Mouse (Mus musculus): Measurements from ENCODE around the gene Ceacam1.
A peak's percentile ranks its signal among the peaks of the same experiment; 100 is the strongest.
"Not testable (repeated sequence)": the region's sequence is repeated elsewhere in the genome, so short reads cannot be mapped to it uniquely, and the experiment has no call there.

Ceacam1 gene

GRCm38 (mm10) chr7:25477091-25477751 is at the start of gene Ceacam1:
Gene Ceacam1, minus strand, starts transcription at chr7:25477603.
- not testable (repeated sequence) for DNase-seq (ENCODE audit: inconsistent ontology term)

- DNase-seq (ENCODE audit: inconsistent ontology term): not testable (repeated sequence)
Observed at GRCm38 (mm10) chr7:25516070-25516777, 38.8 kb upstream of the Ceacam1 start.

- DNase-seq (ENCODE audit: inconsistent ontology term): not testable (repeated sequence)
Observed at GRCm38 (mm10) chr7:25515667-25516066, 38.3 kb upstream of the Ceacam1 start.

- no peak for DNase-seq (ENCODE audit: inconsistent ontology term)
Observed at GRCm38 (mm10) chr7:25509925-25510324, 32.5 kb upstream of the Ceacam1 start.

- DNase-seq (ENCODE audit: inconsistent ontology term): no peak
Observed at GRCm38 (mm10) chr7:25494649-25495048, 17.2 kb upstream of the Ceacam1 start.

GRCm38 (mm10) chr7:25490698-25491097 is 13.3 kb upstream of the Ceacam1 start:
- DNase-seq (ENCODE audit: inconsistent ontology term): not testable (repeated sequence)

GRCm38 (mm10) chr7:25489382-25489781 is 12.0 kb upstream of the Ceacam1 start:
- not testable (repeated sequence) for DNase-seq (ENCODE audit: inconsistent ontology term)

- no peak for DNase-seq (ENCODE audit: inconsistent ontology term)
Observed at GRCm38 (mm10) chr7:25486186-25486585, 8.8 kb upstream of the Ceacam1 start.

- DNase-seq (ENCODE audit: inconsistent ontology term): no peak
Observed at GRCm38 (mm10) chr7:25485061-25485460, 7.7 kb upstream of the Ceacam1 start.

GRCm38 (mm10) chr7:25483133-25483735 is 5.8 kb upstream of the Ceacam1 start:
- no peak for DNase-seq (ENCODE audit: inconsistent ontology term)

- not testable (repeated sequence) for DNase-seq (ENCODE audit: inconsistent ontology term)
Observed at GRCm38 (mm10) chr7:25480791-25481190, 3.4 kb upstream of the Ceacam1 start.

- DNase-seq (ENCODE audit: inconsistent ontology term): no peak
Observed at GRCm38 (mm10) chr7:25479440-25479839, 2.0 kb upstream of the Ceacam1 start.

- DNase-seq (ENCODE audit: inconsistent ontology term): not testable (repeated sequence)
Observed at GRCm38 (mm10) chr7:25477752-25478093, 320 bp upstream of the Ceacam1 start.

- not testable (repeated sequence) for DNase-seq (ENCODE audit: inconsistent ontology term)
Observed at GRCm38 (mm10) chr7:25471821-25472220, 5.6 kb downstream of the Ceacam1 start.

GRCm38 (mm10) chr7:25465586-25465985 is 11.8 kb downstream of the Ceacam1 start:
- not testable (repeated sequence) for DNase-seq (ENCODE audit: inconsistent ontology term)

- no peak for DNase-seq (ENCODE audit: inconsistent ontology term)
Observed at GRCm38 (mm10) chr7:25465010-25465409, 12.4 kb downstream of the Ceacam1 start.

- DNase-seq (ENCODE audit: inconsistent ontology term): not testable (repeated sequence)
Observed at GRCm38 (mm10) chr7:25462033-25462337, 15.4 kb downstream of the Ceacam1 start.

- peak; percentile 30 for DNase-seq (ENCODE audit: inconsistent ontology term)
Observed at GRCm38 (mm10) chr7:25461336-25462032, 15.9 kb downstream of the Ceacam1 start.

GRCm38 (mm10) chr7:25452103-25452502 is 25.3 kb downstream of the Ceacam1 start:
- DNase-seq (ENCODE audit: inconsistent ontology term): peak; percentile 5

- DNase-seq (ENCODE audit: inconsistent ontology term): no peak
Observed at GRCm38 (mm10) chr7:25449913-25450890, 27.2 kb downstream of the Ceacam1 start.

GRCm38 (mm10) chr7:25440816-25441153 is 36.6 kb downstream of the Ceacam1 start:
- no peak for DNase-seq (ENCODE audit: inconsistent ontology term)

Data from Muller cell, postnatal 12 days (primary cell).